Mouse (Mus musculus): Measurements from ENCODE around the gene Sfxn1. TPM values are rescaled to one million over a fixed set of nuclear protein-coding genes. Genes with fewer than 3 reads are reported as not detected.

Gene Sfxn1
- total and polyA plus RNA-seq, 2 experiments from 2014 or later = 81.8 to 137 TPM

DNA sequence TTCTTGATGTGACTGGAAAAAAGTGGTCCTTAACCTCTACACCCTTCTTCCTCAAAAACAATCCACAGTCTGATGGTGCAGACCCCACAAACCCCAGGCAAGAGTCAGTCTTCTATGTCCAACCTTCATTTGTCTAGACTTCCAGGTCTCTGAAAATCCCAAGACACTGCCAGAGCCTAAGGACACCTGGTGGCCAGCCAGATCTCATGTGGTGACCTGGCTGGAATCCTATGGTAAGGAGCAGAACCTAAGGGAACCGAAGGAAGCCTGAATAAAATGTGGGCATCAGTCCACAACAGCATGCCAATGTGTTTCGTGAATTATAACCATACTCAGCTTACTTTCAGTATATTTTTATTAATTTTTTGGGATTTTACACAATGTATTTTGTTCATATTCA lies 31.4 kb upstream of the Sfxn1 start:
- H3K4me3 ChIP-seq (ENCODE audit: low read depth, low read length) = no peak overlapping the region
- no peaks in the 10 kb centered on the region for H3K27me3 ChIP-seq (ENCODE audit: insufficient read depth, low read length)
- H3K9ac ChIP-seq (replicated peaks; ENCODE audit: low read length, poor library complexity, severe bottlenecking) = no peak overlapping the region
- no peak overlapping the region for H3K4me2 ChIP-seq (ENCODE audit: low read depth, low read length, poor library complexity, severe bottlenecking)
- no peaks in the 10 kb centered on the region for H3K4me1 ChIP-seq (ENCODE audit: insufficient read depth, low read length)
- no peak for TF ChIP-seq CTCF (IDR thresholded peaks at IDR 0.05)
- no peaks in the 10 kb centered on the region for H3K9me3 ChIP-seq (ENCODE audit: low read length)
- no peaks in the 10 kb centered on the region for H3K36me3 ChIP-seq (ENCODE audit: insufficient read depth, low read length)
- no peak for DNase-seq (ENCODE audit: low spot score)
- no peak overlapping the region for H3K27ac ChIP-seq (ENCODE audit: low read depth, low read length)
- WGBS = 89% methylated on average over 2 of the region's 2 CpGs
- ATAC-seq (ENCODE audit: low FRiP score) = no peak

DNA sequence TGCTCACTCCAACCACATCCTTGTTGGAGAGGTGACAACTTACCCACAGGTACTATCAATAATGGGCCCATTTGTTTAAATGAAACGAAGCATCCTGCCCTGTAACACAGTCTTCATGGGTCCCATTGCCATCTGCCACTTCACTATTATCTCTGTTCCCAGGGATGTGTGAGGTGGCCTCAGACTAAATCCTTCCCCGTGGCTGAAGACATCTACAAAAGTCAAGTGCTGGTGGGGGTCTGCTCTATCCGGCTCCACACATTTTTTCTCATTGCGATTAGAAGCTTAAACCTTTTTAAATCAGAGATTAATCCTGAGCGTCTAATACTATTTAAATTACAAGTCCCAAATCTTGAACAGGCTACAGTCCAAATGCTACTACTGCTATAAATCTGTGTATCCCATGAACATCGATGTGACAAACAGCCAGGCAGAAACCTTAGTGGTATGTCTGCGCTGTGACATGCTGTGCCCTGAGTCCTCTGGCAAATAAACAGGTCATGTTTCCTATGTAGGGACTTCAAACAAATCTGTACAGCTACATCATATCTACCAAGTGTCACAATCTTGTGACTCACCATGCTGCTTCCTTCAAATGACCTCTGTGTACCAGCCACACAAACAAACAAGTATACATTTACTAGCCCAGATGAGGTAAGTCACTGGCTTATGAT lies 22.9 kb upstream of the Sfxn1 start:
- Histone ChIP-seq H3K9me3 (ENCODE audit: low read length) (no peaks in the 10 kb centered on the region), H3K27ac (ENCODE audit: low read depth, low read length) (no peak overlapping the region), H3K4me3 (ENCODE audit: low read depth, low read length) (no peak overlapping the region), H3K36me3 (ENCODE audit: insufficient read depth, low read length) (no peaks in the 10 kb centered on the region), H3K4me1 (ENCODE audit: insufficient read depth, low read length) (no peaks in the 10 kb centered on the region), H3K27me3 (ENCODE audit: insufficient read depth, low read length) (no peaks in the 10 kb centered on the region), H3K4me2 (ENCODE audit: low read depth, low read length, poor library complexity, severe bottlenecking) (no peak overlapping the region), H3K9ac (replicated peaks; ENCODE audit: low read length, poor library complexity, severe bottlenecking) (no peak overlapping the region)
- DNase-seq (ENCODE audit: low spot score) = no peak
- WGBS = 44% methylated on average over 7 of the region's 7 CpGs
- TF ChIP-seq CTCF (IDR thresholded peaks at IDR 0.05) = no peak
- ATAC-seq (ENCODE audit: low FRiP score) = no peak

- Histone ChIP-seq H3K27me3 (ENCODE audit: insufficient read depth, low read length) (no peaks in the 10 kb centered on the region; the same call in 1 of the 2 replicates), H3K9ac (replicated peaks; ENCODE audit: low read length, poor library complexity, severe bottlenecking) (no peak overlapping the region), H3K9me3 (ENCODE audit: low read length) (no peaks in the 10 kb centered on the region), H3K27ac (ENCODE audit: low read depth, low read length) (no peak overlapping the region), H3K4me1 (ENCODE audit: insufficient read depth, low read length) (no peaks in the 10 kb centered on the region; the same call in 1 of the 2 replicates), H3K4me2 (ENCODE audit: low read depth, low read length, poor library complexity, severe bottlenecking) (no peak overlapping the region), H3K36me3 (ENCODE audit: insufficient read depth, low read length) (no peaks in the 10 kb centered on the region), H3K4me3 (ENCODE audit: low read depth, low read length) (peak overlapping the region; percentile 3; the same call in 1 of the 2 replicates)
- WGBS = 23% methylated on average over 7 of the region's 7 CpGs
- no peak for ATAC-seq (ENCODE audit: low FRiP score)
- TF ChIP-seq CTCF (IDR thresholded peaks at IDR 0.05) = no peak
- DNase-seq (ENCODE audit: low spot score) = no peak
Measured at GRCm38 (mm10) chr13:54051641-54052040, 20.0 kb upstream of the Sfxn1 start.

GRCm38 (mm10) chr13:54054962-54055361 lies 16.7 kb upstream of the Sfxn1 start:
- Histone ChIP-seq H3K27ac (ENCODE audit: low read depth, low read length) (no peak overlapping the region), H3K36me3 (ENCODE audit: insufficient read depth, low read length) (no peaks in the 10 kb centered on the region), H3K9me3 (ENCODE audit: low read length) (no peaks in the 10 kb centered on the region), H3K4me2 (ENCODE audit: low read depth, low read length, poor library complexity, severe bottlenecking) (peak overlapping the region; percentile 98), H3K4me1 (ENCODE audit: insufficient read depth, low read length) (no peaks in the 10 kb centered on the region; the same call in 1 of the 2 replicates), H3K9ac (replicated peaks; ENCODE audit: low read length, poor library complexity, severe bottlenecking) (peak overlapping the region; percentile 56), H3K27me3 (ENCODE audit: insufficient read depth, low read length) (no peaks in the 10 kb centered on the region; the same call in 1 of the 2 replicates), H3K4me3 (ENCODE audit: low read depth, low read length) (peak overlapping the region; percentile 46)
- DNase-seq (ENCODE audit: low spot score) = no peak
- no peak for TF ChIP-seq CTCF (IDR thresholded peaks at IDR 0.05)
- ATAC-seq (ENCODE audit: low FRiP score) = peak; percentile 52
- 2% methylated on average over 20 of the region's 20 CpGs for WGBS

- Histone ChIP-seq H3K4me1 (ENCODE audit: insufficient read depth, low read length) (no peaks in the 10 kb centered on the region; the same call in 1 of the 2 replicates), H3K36me3 (ENCODE audit: insufficient read depth, low read length) (no peaks in the 10 kb centered on the region), H3K27ac (ENCODE audit: low read depth, low read length) (no peak within 1 kb of the TSS), H3K9ac (replicated peaks; ENCODE audit: low read length, poor library complexity, severe bottlenecking) (peak within 1 kb of the TSS; percentile 56), H3K27me3 (ENCODE audit: insufficient read depth, low read length) (no peaks in the 10 kb centered on the region; the same call in 1 of the 2 replicates), H3K4me3 (ENCODE audit: low read depth, low read length) (peak within 1 kb of the TSS; percentile 46), H3K9me3 (ENCODE audit: low read length) (no peaks in the 10 kb centered on the region), H3K4me2 (ENCODE audit: low read depth, low read length, poor library complexity, severe bottlenecking) (peak within 1 kb of the TSS; percentile 98)
- WGBS = 0% methylated on average over 30 of the region's 31 CpGs
- TF ChIP-seq CTCF (IDR thresholded peaks at IDR 0.05) = peak; percentile 89
- DNase-seq (ENCODE audit: low spot score) = peak; percentile 72
- ATAC-seq (ENCODE audit: low FRiP score) = peak; percentile 60
Measured at GRCm38 (mm10) chr13:54055448-54055861, 16.2 kb upstream of the Sfxn1 start, which contains the start of gene Drd1. TSS of gene Drd1 (minus strand) at chr13:54055705.

DNA sequence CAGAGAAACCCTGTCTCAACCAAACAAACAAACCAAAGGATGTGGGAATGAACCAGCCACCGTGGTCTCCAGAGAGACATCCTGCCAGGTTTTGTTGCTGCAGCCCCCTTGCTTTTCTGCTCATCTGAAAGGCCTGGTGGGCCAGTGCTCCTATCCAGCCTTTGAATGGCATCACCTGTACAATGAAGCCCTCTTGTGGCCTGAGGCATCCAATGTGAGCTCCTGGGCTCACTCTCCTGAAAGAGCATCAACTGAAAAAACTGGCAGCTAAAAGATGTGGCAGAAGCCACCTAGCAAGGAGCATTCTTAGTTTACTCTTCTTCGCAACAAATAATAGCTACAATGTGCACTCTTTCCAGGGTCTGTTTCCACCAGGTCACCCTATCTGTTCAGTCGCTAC lies 9.6 kb upstream of the Sfxn1 start:
- Histone ChIP-seq H3K9me3 (ENCODE audit: low read length) (no peaks in the 10 kb centered on the region), H3K36me3 (ENCODE audit: insufficient read depth, low read length) (no peaks in the 10 kb centered on the region), H3K9ac (replicated peaks; ENCODE audit: low read length, poor library complexity, severe bottlenecking) (no peak overlapping the region), H3K4me1 (ENCODE audit: insufficient read depth, low read length) (no peaks in the 10 kb centered on the region), H3K27me3 (ENCODE audit: insufficient read depth, low read length) (no peaks in the 10 kb centered on the region), H3K4me2 (ENCODE audit: low read depth, low read length, poor library complexity, severe bottlenecking) (no peak overlapping the region), H3K4me3 (ENCODE audit: low read depth, low read length) (no peak overlapping the region), H3K27ac (ENCODE audit: low read depth, low read length) (no peak overlapping the region)
- no peak for DNase-seq (ENCODE audit: low spot score)
- no peak for ATAC-seq (ENCODE audit: low FRiP score)
- WGBS = 87% methylated on average over 3 of the region's 3 CpGs
- peak; percentile 65 for TF ChIP-seq CTCF (IDR thresholded peaks at IDR 0.05)
